Mouse (Mus musculus): ENCODE measurements around the gene Car5b.

- TF ChIP-seq CTCF (IDR thresholded peaks at IDR 0.05; ENCODE audit: extremely low read depth, insufficient read depth, insufficient read length, insufficient replicate concordance) (no peak), POLR2A (IDR thresholded peaks at IDR 0.05; ENCODE audit: low read depth, low read length) (no peak)
Measured at GRCm38 (mm10) chrX:164058523-164058922, 30.7 kb upstream of the Car5b start.
